Mouse (Mus musculus): ENCODE results near the gene Gm973. TPM values are rescaled to one million over a fixed set of nuclear protein-coding genes. Genes with fewer than 3 reads are reported as not detected.

The Gm973 gene
- polyA plus RNA-seq, 1 experiment from 2014 or later = 0.72 TPM

DNA sequence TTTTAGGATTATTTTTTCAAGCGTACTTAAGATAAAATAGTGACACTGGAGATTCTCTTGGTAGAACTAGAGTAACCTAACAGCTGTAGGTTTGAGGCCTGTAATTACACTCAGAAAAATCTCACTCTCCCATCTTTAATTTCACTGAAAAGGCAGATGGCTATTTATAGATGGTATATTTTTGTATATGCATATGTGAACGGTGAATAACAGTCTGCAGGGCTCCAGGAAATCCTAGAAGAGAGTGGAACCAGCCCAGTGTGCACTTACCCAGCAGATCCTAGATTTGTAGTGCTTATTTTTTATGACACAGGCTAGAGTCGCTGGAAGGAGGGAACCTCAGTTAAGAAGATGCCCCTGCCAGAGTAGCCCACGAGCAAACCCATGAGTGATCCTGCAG is 27.1 kb upstream of the Gm973 start:
- peaks cover 6% of the 10 kb centered on the region; the same call in 1 of the 2 replicates for H3K4me1 ChIP-seq (replicated peaks; ENCODE audit: control insufficient read depth, insufficient read depth, low read length)
- no peak for ATAC-seq
- no peak overlapping the region for H3K9ac ChIP-seq (ENCODE audit: low read depth, low read length)
- no peak overlapping the region for H3K4me2 ChIP-seq (replicated peaks; ENCODE audit: low read depth)
- no peak overlapping the region for H3K4me3 ChIP-seq (ENCODE audit: low read depth, low read length)
- no peaks in the 10 kb centered on the region for H3K9me3 ChIP-seq (ENCODE audit: control insufficient read depth)
- no peak for TF ChIP-seq CTCF (IDR thresholded peaks at IDR 0.05; ENCODE audit: low read depth)
- WGBS = 57% methylated on average over 4 of the region's 4 CpGs
- no peaks in the 10 kb centered on the region for H3K27me3 ChIP-seq (replicated peaks; ENCODE audit: control insufficient read depth, insufficient read depth, low read length)
- no peaks in the 10 kb centered on the region; the same call in 1 of the 2 replicates for H3K36me3 ChIP-seq (ENCODE audit: control insufficient read depth, insufficient read depth)
- H3K27ac ChIP-seq (ENCODE audit: low read depth, low read length) = no peak overlapping the region

- no peak overlapping the region for H3K4me2 ChIP-seq (replicated peaks; ENCODE audit: low read depth)
- no peaks in the 10 kb centered on the region for H3K27me3 ChIP-seq (replicated peaks; ENCODE audit: control insufficient read depth, insufficient read depth, low read length)
- no peaks in the 10 kb centered on the region for H3K9me3 ChIP-seq (ENCODE audit: control insufficient read depth)
- no peak overlapping the region for H3K27ac ChIP-seq (ENCODE audit: low read depth, low read length)
- no peaks in the 10 kb centered on the region for H3K4me1 ChIP-seq (replicated peaks; ENCODE audit: control insufficient read depth, insufficient read depth, low read length)
- 69% methylated on average over 9 of the region's 9 CpGs for WGBS
- no peak for ATAC-seq
- TF ChIP-seq CTCF (IDR thresholded peaks at IDR 0.05; ENCODE audit: low read depth) = peak; percentile 25
- H3K4me3 ChIP-seq (ENCODE audit: low read depth, low read length) = no peak overlapping the region
- H3K9ac ChIP-seq (ENCODE audit: low read depth, low read length) = no peak overlapping the region
- H3K36me3 ChIP-seq (ENCODE audit: control insufficient read depth, insufficient read depth) = no peaks in the 10 kb centered on the region
These were observed 24.5 kb upstream of the Gm973 start for GRCm38 (mm10) chr1:59491517-59491916.

GRCm38 (mm10) chr1:59492432-59492831 is 23.6 kb upstream of the Gm973 start:
- no peak overlapping the region for H3K4me2 ChIP-seq (replicated peaks; ENCODE audit: low read depth)
- no peak overlapping the region for H3K9ac ChIP-seq (ENCODE audit: low read depth, low read length)
- no peak for TF ChIP-seq CTCF (IDR thresholded peaks at IDR 0.05; ENCODE audit: low read depth)
- no peak overlapping the region for H3K27ac ChIP-seq (ENCODE audit: low read depth, low read length)
- H3K36me3 ChIP-seq (ENCODE audit: control insufficient read depth, insufficient read depth) = no peaks in the 10 kb centered on the region
- no peaks in the 10 kb centered on the region for H3K27me3 ChIP-seq (replicated peaks; ENCODE audit: control insufficient read depth, insufficient read depth, low read length)
- no peak overlapping the region for H3K4me3 ChIP-seq (ENCODE audit: low read depth, low read length)
- H3K9me3 ChIP-seq (ENCODE audit: control insufficient read depth) = no peaks in the 10 kb centered on the region
- 76% methylated on average over 4 of the region's 4 CpGs for WGBS
- no peak for ATAC-seq
- no peaks in the 10 kb centered on the region for H3K4me1 ChIP-seq (replicated peaks; ENCODE audit: control insufficient read depth, insufficient read depth, low read length)

GRCm38 (mm10) chr1:59495970-59496369 is 20.1 kb upstream of the Gm973 start:
- Histone ChIP-seq H3K4me3 (ENCODE audit: low read depth, low read length) (no peak overlapping the region), H3K9ac (ENCODE audit: low read depth, low read length) (no peak overlapping the region), H3K27ac (ENCODE audit: low read depth, low read length) (no peak overlapping the region), H3K27me3 (replicated peaks; ENCODE audit: control insufficient read depth, insufficient read depth, low read length) (no peaks in the 10 kb centered on the region), H3K9me3 (ENCODE audit: control insufficient read depth) (no peaks in the 10 kb centered on the region), H3K4me1 (replicated peaks; ENCODE audit: control insufficient read depth, insufficient read depth, low read length) (no peaks in the 10 kb centered on the region), H3K4me2 (replicated peaks; ENCODE audit: low read depth) (no peak overlapping the region), H3K36me3 (ENCODE audit: control insufficient read depth, insufficient read depth) (no peaks in the 10 kb centered on the region)
- no peak for ATAC-seq
- no peak for TF ChIP-seq CTCF (IDR thresholded peaks at IDR 0.05; ENCODE audit: low read depth)
- 84% methylated on average over 5 of the region's 5 CpGs for WGBS

GRCm38 (mm10) chr1:59497741-59498613 is 18.1 kb upstream of the Gm973 start:
- ATAC-seq = 0 out of 2 replicates have a peak, but pooled peaks have one; percentile 47
- WGBS = 42% methylated on average over 6 of the region's 6 CpGs
- no peak for TF ChIP-seq CTCF (IDR thresholded peaks at IDR 0.05; ENCODE audit: low read depth)

GRCm38 (mm10) chr1:59499327-59499726 is 16.7 kb upstream of the Gm973 start:
- WGBS = 91% methylated on average over 3 of the region's 3 CpGs
- no peak for ATAC-seq

More at GRCm38 (mm10) chr1:59497741-59498613, 18.1 kb upstream of the Gm973 start:
- Histone ChIP-seq H3K27me3 (replicated peaks; ENCODE audit: control insufficient read depth, insufficient read depth, low read length) (no peaks in the 10 kb centered on the region), H3K9ac (ENCODE audit: low read depth, low read length) (no peak overlapping the region), H3K27ac (ENCODE audit: low read depth, low read length) (no peak overlapping the region), H3K36me3 (ENCODE audit: control insufficient read depth, insufficient read depth) (no peaks in the 10 kb centered on the region), H3K4me2 (replicated peaks; ENCODE audit: low read depth) (no peak overlapping the region), H3K4me1 (replicated peaks; ENCODE audit: control insufficient read depth, insufficient read depth, low read length) (no peaks in the 10 kb centered on the region), H3K9me3 (ENCODE audit: control insufficient read depth) (no peaks in the 10 kb centered on the region), H3K4me3 (ENCODE audit: low read depth, low read length) (no peak overlapping the region)

More at GRCm38 (mm10) chr1:59499327-59499726, 16.7 kb upstream of the Gm973 start:
- no peaks in the 10 kb centered on the region for H3K27me3 ChIP-seq (replicated peaks; ENCODE audit: control insufficient read depth, insufficient read depth, low read length)
- no peak overlapping the region for H3K9ac ChIP-seq (ENCODE audit: low read depth, low read length)
- H3K4me3 ChIP-seq (ENCODE audit: low read depth, low read length) = no peak overlapping the region
- H3K4me1 ChIP-seq (replicated peaks; ENCODE audit: control insufficient read depth, insufficient read depth, low read length) = no peaks in the 10 kb centered on the region
- H3K9me3 ChIP-seq (ENCODE audit: control insufficient read depth) = no peaks in the 10 kb centered on the region
- H3K27ac ChIP-seq (ENCODE audit: low read depth, low read length) = no peak overlapping the region
- TF ChIP-seq CTCF (IDR thresholded peaks at IDR 0.05; ENCODE audit: low read depth) = no peak
- H3K4me2 ChIP-seq (replicated peaks; ENCODE audit: low read depth) = no peak overlapping the region
- H3K36me3 ChIP-seq (ENCODE audit: control insufficient read depth, insufficient read depth) = no peaks in the 10 kb centered on the region

All from intestine, postnatal 0 days (tissue).